Mouse (Mus musculus) MEL (cell line): ENCODE results near the gene Nexn. TPM values are rescaled to one million over a fixed set of nuclear protein-coding genes. Genes with fewer than 3 reads are reported as not detected.

Experiments
- DNase-seq: peaks from one replicate; pipeline ENCODE4 v3.0.0; 2011; ENCODE audit warnings: low read depth, low spot score
- H3K27ac ChIP-seq: 2 replicates; pipeline ENCODE4 v1.5.1; 2012; ENCODE audit warnings: low read depth, mild to moderate bottlenecking, control low read depth, low read length, moderate library complexity; ENCODE audit not compliant: control insufficient read depth
- H3K27me3 ChIP-seq, 2 experiments: fragments of 150-350 bp in 1 of 2; sonication (generic) in 1 of 2; 2 replicates each; pipeline ENCODE4 v1.6.1; 2012; ENCODE audit warnings: low read length in 2 of 2, mild to moderate bottlenecking in 2 of 2, improper control_type of control experiment in 1 of 2, moderate library complexity in 1 of 2; ENCODE audit not compliant: insufficient read depth in 2 of 2, control insufficient read depth in 1 of 2
- H3K36me3 ChIP-seq, 2 experiments: 2 replicates each; pipeline ENCODE4 v1.6.1; 2012 to 2014; ENCODE audit warnings: low read length in 2 of 2, improper control_type of control experiment in 1 of 2, inconsistent platforms in 1 of 2, mild to moderate bottlenecking in 1 of 2; ENCODE audit not compliant: insufficient read depth in 2 of 2, control insufficient read depth in 1 of 2
- H3K4me1 ChIP-seq, 2 experiments: fragments of 150-350 bp in 1 of 2; sonication (generic) in 1 of 2; 2 replicates each; pipeline ENCODE4 v1.6.1; 2012; ENCODE audit warnings: low read length in 2 of 2, improper control_type of control experiment in 1 of 2, mild to moderate bottlenecking in 1 of 2; ENCODE audit not compliant: insufficient read depth in 2 of 2, control insufficient read depth in 1 of 2
- H3K4me3 ChIP-seq, 2 experiments: fragments of 150-350 bp in 1 of 2; sonication (generic) in 1 of 2; 2 replicates each; pipeline ENCODE4 v1.5.1; 2012; ENCODE audit warnings: low read depth in 2 of 2, low read length in 2 of 2, mild to moderate bottlenecking in 2 of 2, moderate library complexity in 2 of 2, control low read depth in 1 of 2, improper control_type of control experiment in 1 of 2; ENCODE audit not compliant: control insufficient read depth in 1 of 2, insufficient read depth in 1 of 2
- H3K79me2 ChIP-seq: 2 replicates; pipeline ENCODE4 v1.6.1; 2012; ENCODE audit warnings: mild to moderate bottlenecking, low read length, moderate library complexity; ENCODE audit not compliant: control insufficient read depth, poor library complexity, insufficient read depth
- H3K9ac ChIP-seq: 2 replicates; pipeline ENCODE4 v1.6.1; 2012; ENCODE audit warnings: low read depth, mild to moderate bottlenecking, control low read depth, low read length, moderate library complexity; ENCODE audit not compliant: control insufficient read depth, poor library complexity, severe bottlenecking
- H3K9me3 ChIP-seq: fragments of 150-350 bp; sonication (generic); replicated peaks from 2 replicates; pipeline ENCODE4 v1.6.1; 2012; ENCODE audit warnings: mild to moderate bottlenecking, low read length, improper control_type of control experiment, moderate library complexity; ENCODE audit not compliant: insufficient read depth
- BHLHE40 ChIP-seq: IDR thresholded peaks from 2 replicates; pipeline ENCODE4 v1.6.1; 2012; ENCODE audit warnings: low read depth, mild to moderate bottlenecking, inconsistent platforms, low read length, improper control_type of control experiment, borderline replicate concordance
- CHD2 ChIP-seq: IDR thresholded peaks from 2 replicates; pipeline ENCODE4 v1.6.1; 2011; ENCODE audit warnings: low read length, improper control_type of control experiment
- CTCF ChIP-seq, 3 experiments: IDR thresholded peaks in 2 of 3; conservative IDR thresholded peaks in 1 of 3; 2 replicates each; pipeline ENCODE4 v1.5.1; 2011 to 2012; ENCODE audit warnings: low read length in 3 of 3, low read depth in 2 of 3, mild to moderate bottlenecking in 2 of 3, improper control_type of control experiment in 1 of 3, inconsistent platforms in 1 of 3, mixed read lengths in 1 of 3, moderate library complexity in 1 of 3; ENCODE audit not compliant: control insufficient read depth in 1 of 3, insufficient read depth in 1 of 3, poor library complexity in 1 of 3, severe bottlenecking in 1 of 3
- E2F4 ChIP-seq: IDR thresholded peaks from 2 replicates; pipeline ENCODE4 v1.6.1; 2011; ENCODE audit warnings: low read depth, low read length, improper control_type of control experiment, borderline replicate concordance
- ELF1 ChIP-seq: IDR thresholded peaks from 2 replicates; pipeline ENCODE4 v1.6.1; 2014; ENCODE audit warnings: low read depth, mild to moderate bottlenecking, inconsistent platforms, low read length, improper control_type of control experiment, moderate library complexity
- EP300 ChIP-seq, 2 experiments: IDR thresholded peaks; 2 replicates each; pipeline ENCODE4 v1.6.1; 2011; ENCODE audit warnings: improper control_type of control experiment in 2 of 2, low read length in 2 of 2, low read depth in 1 of 2, mild to moderate bottlenecking in 1 of 2
- ETS1 ChIP-seq: IDR thresholded peaks from 2 replicates; pipeline ENCODE4 v1.6.1; 2012; ENCODE audit warnings: low read depth, mild to moderate bottlenecking, inconsistent platforms, low read length, improper control_type of control experiment, moderate library complexity
- GABPA ChIP-seq: IDR thresholded peaks from 2 replicates; pipeline ENCODE4 v1.6.1; 2012; ENCODE audit warnings: low read depth, mild to moderate bottlenecking, inconsistent platforms, low read length, improper control_type of control experiment, moderate library complexity
- GATA1 ChIP-seq: IDR thresholded peaks from 2 replicates; pipeline ENCODE4 v1.6.1; 2011; ENCODE audit warnings: low read depth, low read length, improper control_type of control experiment
- JUND ChIP-seq: IDR thresholded peaks from 2 replicates; pipeline ENCODE4 v1.6.1; 2011; ENCODE audit warnings: low read depth, mild to moderate bottlenecking, improper control_type of control experiment, low read length
- KAT2A ChIP-seq: conservative IDR thresholded peaks from 2 replicates; pipeline ENCODE4 v1.6.1; 2012; ENCODE audit warnings: low read depth, low read length, improper control_type of control experiment, inconsistent platforms
- MAX ChIP-seq: IDR thresholded peaks from 2 replicates; pipeline ENCODE4 v1.6.1; 2011; ENCODE audit warnings: low read length, improper control_type of control experiment
- MAZ ChIP-seq: IDR thresholded peaks from 2 replicates; pipeline ENCODE4 v1.6.1; 2012; ENCODE audit warnings: low read depth, mild to moderate bottlenecking, inconsistent platforms, low read length, improper control_type of control experiment
- MEF2A ChIP-seq: IDR thresholded peaks from 2 replicates; pipeline ENCODE4 v1.6.1; 2014; ENCODE audit warnings: low read depth, mild to moderate bottlenecking, inconsistent platforms, low read length, improper control_type of control experiment; ENCODE audit not compliant: poor library complexity, insufficient replicate concordance, severe bottlenecking; ENCODE audit errors: extremely low read depth
- MXI1 ChIP-seq: IDR thresholded peaks from 2 replicates; pipeline ENCODE4 v1.6.1; 2011; ENCODE audit warnings: mild to moderate bottlenecking, low read depth, low read length, improper control_type of control experiment
- MYB ChIP-seq: IDR thresholded peaks from 2 replicates; pipeline ENCODE4 v1.6.1; 2011; ENCODE audit warnings: mild to moderate bottlenecking, low read depth, low read length, improper control_type of control experiment
- MYC ChIP-seq: IDR thresholded peaks from 2 replicates; pipeline ENCODE4 v1.6.1; 2011; ENCODE audit warnings: low read depth, mild to moderate bottlenecking, low read length, improper control_type of control experiment, moderate library complexity
- POLR2A ChIP-seq, 2 experiments: IDR thresholded peaks; 2 replicates each; pipeline ENCODE4 v1.6.1; 2011 to 2012; ENCODE audit warnings: low read length in 2 of 2, mild to moderate bottlenecking in 2 of 2, control low read depth in 1 of 2, improper control_type of control experiment in 1 of 2, low read depth in 1 of 2, moderate library complexity in 1 of 2; ENCODE audit not compliant: control insufficient read depth in 1 of 2, insufficient read depth in 1 of 2, poor library complexity in 1 of 2
- POLR2AphosphoS2 ChIP-seq: IDR thresholded peaks from 2 replicates; pipeline ENCODE4 v1.6.1; 2011; ENCODE audit warnings: low read length, improper control_type of control experiment
- POLR2AphosphoS5 ChIP-seq: IDR thresholded peaks from 2 replicates; pipeline ENCODE4 v1.6.1; 2012; ENCODE audit warnings: low read depth, borderline replicate concordance, mild to moderate bottlenecking, inconsistent platforms, low read length, moderate library complexity, mixed read lengths
- RAD21 ChIP-seq: IDR thresholded peaks from 2 replicates; pipeline ENCODE4 v1.6.1; 2011; ENCODE audit warnings: mild to moderate bottlenecking, low read depth, low read length, improper control_type of control experiment
- RCOR1 ChIP-seq: IDR thresholded peaks from 2 replicates; pipeline ENCODE4 v1.6.1; 2012; ENCODE audit warnings: low read depth, mild to moderate bottlenecking, inconsistent platforms, low read length, improper control_type of control experiment
- SIN3A ChIP-seq: IDR thresholded peaks from 2 replicates; pipeline ENCODE4 v1.6.1; 2012; ENCODE audit warnings: low read length, improper control_type of control experiment, inconsistent platforms
- SMC3 ChIP-seq: IDR thresholded peaks from 2 replicates; pipeline ENCODE4 v1.6.1; 2011; ENCODE audit warnings: low read depth, low read length, improper control_type of control experiment
- TAL1 ChIP-seq: IDR thresholded peaks from 2 replicates; pipeline ENCODE4 v1.6.1; 2012; ENCODE audit warnings: mild to moderate bottlenecking, inconsistent platforms, low read length, moderate library complexity, mixed read lengths
- TBP ChIP-seq: IDR thresholded peaks from 2 replicates; pipeline ENCODE4 v1.8.0; 2011; ENCODE audit warnings: low read depth, low read length, improper control_type of control experiment
- TCF12 ChIP-seq: IDR thresholded peaks from 2 replicates; pipeline ENCODE4 v1.6.1; 2014; ENCODE audit warnings: low read depth, mild to moderate bottlenecking, inconsistent platforms, low read length, improper control_type of control experiment, moderate library complexity
- UBTF ChIP-seq: IDR thresholded peaks from 2 replicates; pipeline ENCODE4 v1.6.1; 2012; ENCODE audit warnings: low read depth, mild to moderate bottlenecking, inconsistent platforms, low read length, improper control_type of control experiment, moderate library complexity, borderline replicate concordance; ENCODE audit not compliant: insufficient read depth
- USF1 ChIP-seq: IDR thresholded peaks from 2 replicates; pipeline ENCODE4 v1.6.1; 2014; ENCODE audit warnings: low read depth, mild to moderate bottlenecking, inconsistent platforms, low read length, improper control_type of control experiment, moderate library complexity
- ZMIZ1 ChIP-seq: IDR thresholded peaks from 2 replicates; pipeline ENCODE4 v1.6.1; 2012; ENCODE audit warnings: low read depth, mild to moderate bottlenecking, inconsistent platforms, low read length, improper control_type of control experiment, moderate library complexity
- ZNF384 ChIP-seq: IDR thresholded peaks from 2 replicates; pipeline ENCODE4 v1.6.1; 2012; ENCODE audit warnings: low read depth, mild to moderate bottlenecking, inconsistent platforms, low read length, improper control_type of control experiment
- polyA plus RNA-seq, 2 experiments: library from polyadenylated mRNA; stranded (reverse) in 1 of 2; unstranded in 1 of 2; fragments of >175 nt in 1 of 2; fragments of >200 nt in 1 of 2; gene quantifications; 2 replicates each; pipeline versions ENCODE4 v1.2.1 to v1.2.4; 2012; ENCODE audit warnings: low replicate concordance in 2 of 2, low read depth in 1 of 2; ENCODE audit not compliant: insufficient read length in 2 of 2, insufficient read depth in 1 of 2, missing spikeins in 1 of 2
- total RNA-seq: library from RNA; depleted of rRNA; stranded (reverse); fragments of 300-350 nt; gene quantifications from 2 replicates; pipeline ENCODE4 v1.2.3, GENCODE M21; 2012

Gene Nexn
- total and polyA plus RNA-seq, 3 experiments, result 0.19 to 0.96 TPM; not detected in 1

GRCm38 (mm10) chr3:152264374-152264773 is 1.8 kb downstream of the Nexn start:
- Histone ChIP-seq H3K9ac (no peak overlapping the region), H3K9me3 (no peaks in the 10 kb centered on the region), H3K79me2 (no peaks in the 10 kb centered on the region), H3K4me3 (no peak overlapping the region), H3K27ac (no peak overlapping the region), H3K4me1 (peaks cover 0 to 13% of the 10 kb centered on the region in 2 experiments; a peak in 2 of 4 replicates), H3K27me3 (no peaks in the 10 kb centered on the region), H3K36me3 (peaks cover 0 to 15% of the 10 kb centered on the region in 2 experiments; a peak in 2 of 4 replicates)
- DNase-seq, result no peak
- TF ChIP-seq CTCF (IDR thresholded peaks at IDR 0.05 in 2 of 3, conservative IDR thresholded peaks at IDR 0.05 in 1 of 3; ENCODE audit: control insufficient read depth in 1 of 3, insufficient read depth in 1 of 3, low read depth in 2 of 3, low read length in 3 of 3, poor library complexity in 1 of 3, severe bottlenecking in 1 of 3) (no peak), POLR2A (IDR thresholded peaks at IDR 0.05; ENCODE audit: control insufficient read depth in 1 of 2, insufficient read depth in 1 of 2, low read depth in 1 of 2, low read length in 2 of 2, poor library complexity in 1 of 2) (no peak), SMC3 (no peak), MAZ (no peak), JUND (no peak), USF1 (no peak), MAX (no peak), TAL1 (no peak), POLR2AphosphoS5 (no peak), ZMIZ1 (no peak), UBTF (no peak), RCOR1 (no peak), MXI1 (no peak), MEF2A (no peak), TBP (no peak), E2F4 (no peak), EP300 (IDR thresholded peaks at IDR 0.05; ENCODE audit: low read depth in 1 of 2, low read length in 2 of 2) (no peak), MYC (no peak), POLR2AphosphoS2 (no peak), TCF12 (no peak)

DNA sequence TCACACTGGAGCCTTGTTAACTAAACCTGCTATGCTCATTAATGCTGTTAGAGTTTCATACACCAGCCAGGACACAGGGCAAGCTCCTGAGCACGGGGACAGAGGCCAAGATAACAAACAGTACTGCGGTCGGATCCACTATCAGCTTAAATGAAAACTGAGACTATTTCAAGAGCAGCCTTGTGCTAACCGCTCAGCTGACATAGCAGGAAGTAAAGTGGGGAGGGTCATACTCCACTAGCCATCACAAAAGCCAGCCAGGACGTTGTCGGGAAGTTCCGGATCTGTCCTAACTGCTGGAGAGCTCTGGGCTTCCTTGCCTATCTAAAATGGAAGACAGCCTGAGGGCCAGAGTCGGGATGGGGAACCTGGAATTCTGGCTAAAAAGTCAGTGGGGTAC is 4.2 kb downstream of the Nexn start:
- Histone ChIP-seq H3K27ac (peak overlapping the region; percentile 11; the same call in 1 of the 2 replicates), H3K4me1 (peaks cover 0 to 13% of the 10 kb centered on the region in 2 experiments; a peak in 2 of 4 replicates), H3K9ac (peak overlapping the region; percentile 45), H3K9me3 (no peaks in the 10 kb centered on the region), H3K36me3 (peaks cover 0 to 15% of the 10 kb centered on the region in 2 experiments; a peak in 2 of 4 replicates), H3K4me3 (peak overlapping the region; percentile 47 to 63), H3K79me2 (no peaks in the 10 kb centered on the region), H3K27me3 (no peaks in the 10 kb centered on the region)
- DNase-seq, result no peak
- peak in 1 of 2 experiments; percentile 61; a peak in 2 of 4 replicates for TF ChIP-seq EP300 (IDR thresholded peaks at IDR 0.05; ENCODE audit: low read depth in 1 of 2, low read length in 2 of 2)
- TF ChIP-seq SMC3, result peak; percentile 35; the same call in 1 of the 2 replicates
- 0 out of 2 replicates have a peak, but pooled peaks have one; percentile 24 for TF ChIP-seq BHLHE40
- no peak for TF ChIP-seq MYC
- no peak for TF ChIP-seq POLR2AphosphoS5
- TF ChIP-seq USF1, result peak; percentile 54; the same call in 1 of the 2 replicates
- TF ChIP-seq MEF2A, result no peak
- TF ChIP-seq SIN3A, result peak; percentile 49; the same call in 1 of the 2 replicates
- no peak; the same call in 1 of the 2 replicates for TF ChIP-seq MXI1
- TF ChIP-seq ETS1, result peak; percentile 82
- peak; percentile 34; the same call in 1 of the 2 replicates for TF ChIP-seq ELF1
- TF ChIP-seq MAZ, result 0 out of 2 replicates have a peak, but pooled peaks have one; percentile 13
- no peak for TF ChIP-seq KAT2A
- no peak for TF ChIP-seq CHD2
- TF ChIP-seq GATA1, result peak; percentile 42
- TF ChIP-seq MYB, result peak; percentile 36; the same call in 1 of the 2 replicates
- TF ChIP-seq RAD21, result no peak
- no peak for TF ChIP-seq ZNF384
- no peak for TF ChIP-seq GABPA
- no peak for TF ChIP-seq ZMIZ1
